Mouse (Mus musculus) embryonic fibroblast, embryonic 13.5 days (primary cell): ENCODE results near the gene Gtf2h2. TPM values are rescaled to one million over a fixed set of nuclear protein-coding genes. Genes with fewer than 3 reads are reported as not detected.
"Not testable (repeated sequence)": the region's sequence is repeated elsewhere in the genome, so short reads cannot be mapped to it uniquely, and the experiment has no call there.

Experiments
- H3K27ac ChIP-seq: 2 replicates; pipeline ENCODE4 v1.5.1; 2012; ENCODE audit warnings: low read length, control low read depth, inconsistent platforms; ENCODE audit not compliant: insufficient read depth
- H3K4me1 ChIP-seq: 2 replicates; pipeline ENCODE4 v1.6.1; 2011; ENCODE audit warnings: low read length; ENCODE audit not compliant: control insufficient read depth, insufficient read depth
- H3K4me3 ChIP-seq: 2 replicates; pipeline ENCODE4 v1.5.1; 2011; ENCODE audit warnings: mild to moderate bottlenecking, control low read depth, low read length; ENCODE audit not compliant: insufficient read depth
- CTCF ChIP-seq: IDR thresholded peaks from 2 replicates; pipeline ENCODE4 v1.5.1; 2011; ENCODE audit warnings: mild to moderate bottlenecking, control low read depth, low read length, moderate library complexity, borderline replicate concordance; ENCODE audit not compliant: insufficient read depth
- POLR2A ChIP-seq: IDR thresholded peaks from 2 replicates; pipeline ENCODE4 v1.6.1; 2011; ENCODE audit warnings: low read depth, mild to moderate bottlenecking, control low read depth, low read length, moderate library complexity
- polyA plus RNA-seq: library from polyadenylated mRNA; stranded (reverse); fragments of >200 nt; gene quantifications from 2 replicates; pipeline ENCODE4 v1.2.4, GENCODE M21; 2011; ENCODE audit warnings: low read depth; ENCODE audit not compliant: missing spikeins, insufficient read length

Gene Gtf2h2
- polyA plus RNA-seq, 1 experiment: 42.1 TPM

DNA sequence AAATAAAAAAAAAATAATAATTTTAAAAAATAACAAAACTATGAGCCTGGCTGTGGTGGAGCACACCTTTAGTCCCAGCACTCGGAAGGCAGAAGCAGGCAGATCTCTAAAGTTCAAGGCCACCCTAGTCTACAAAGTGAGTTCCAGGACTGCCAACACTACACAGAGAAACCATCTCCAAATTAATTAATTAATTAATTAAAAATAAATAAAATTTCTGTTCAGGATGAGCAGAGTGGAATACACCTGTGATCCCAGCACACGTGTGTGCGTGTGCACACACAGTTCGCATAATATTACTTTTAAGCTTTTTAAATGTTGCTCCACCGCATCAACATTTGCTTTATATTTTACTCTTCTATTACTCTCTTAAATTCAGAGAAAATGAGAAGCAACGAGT lies 756 bp downstream of the Gtf2h2 start:
- Histone ChIP-seq H3K4me3 (peak overlapping the region; percentile 92), H3K27ac (no peak overlapping the region)

DNA sequence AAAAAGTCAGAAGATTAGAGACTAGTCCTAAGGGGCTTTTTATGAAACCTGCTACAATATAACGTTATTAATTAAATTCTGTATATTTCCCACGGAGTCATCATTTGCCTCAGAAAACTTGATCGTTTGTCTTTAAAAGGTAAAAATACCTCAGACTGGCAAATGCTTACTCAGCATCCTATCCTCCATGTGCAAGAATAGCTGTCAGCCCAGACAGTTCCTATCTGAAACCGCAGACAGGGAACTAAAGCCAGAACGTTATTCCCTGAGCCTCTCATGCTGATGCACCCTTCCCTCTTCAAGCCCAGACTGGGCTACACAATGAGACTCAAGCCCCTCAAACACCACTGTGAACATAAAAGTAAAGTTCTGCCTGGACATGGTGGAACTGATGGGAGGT lies 2.0 kb downstream of the Gtf2h2 start:
- no peaks in the 10 kb centered on the region; the same call in 1 of the 2 replicates for H3K4me1 ChIP-seq

More for the DNA sequence above, 756 bp downstream of the Gtf2h2 start:
- TF ChIP-seq POLR2A (no peak), CTCF (no peak)
- no peaks in the 10 kb centered on the region; the same call in 1 of the 2 replicates for H3K4me1 ChIP-seq

GRCm38 (mm10) chr13:100483610-100484009 lies 8.8 kb downstream of the Gtf2h2 start:
- Histone ChIP-seq H3K4me3 (no peak overlapping the region), H3K4me1 (no peaks in the 10 kb centered on the region), H3K27ac (no peak overlapping the region)
- TF ChIP-seq POLR2A: no peak
- TF ChIP-seq CTCF: no peak

More for the DNA sequence above, 2.0 kb downstream of the Gtf2h2 start:
- Histone ChIP-seq H3K4me3 (no peak overlapping the region), H3K27ac (no peak overlapping the region)
- TF ChIP-seq POLR2A: no peak
- TF ChIP-seq CTCF: no peak

- Histone ChIP-seq H3K4me3 (no peak overlapping the region), H3K4me1 (peaks cover 5% of the 10 kb centered on the region; the same call in 1 of the 2 replicates), H3K27ac (no peak overlapping the region)
- TF ChIP-seq CTCF: no peak
- no peak for TF ChIP-seq POLR2A
Observed at GRCm38 (mm10) chr13:100463527-100464222, 28.7 kb downstream of the Gtf2h2 start.

DNA sequence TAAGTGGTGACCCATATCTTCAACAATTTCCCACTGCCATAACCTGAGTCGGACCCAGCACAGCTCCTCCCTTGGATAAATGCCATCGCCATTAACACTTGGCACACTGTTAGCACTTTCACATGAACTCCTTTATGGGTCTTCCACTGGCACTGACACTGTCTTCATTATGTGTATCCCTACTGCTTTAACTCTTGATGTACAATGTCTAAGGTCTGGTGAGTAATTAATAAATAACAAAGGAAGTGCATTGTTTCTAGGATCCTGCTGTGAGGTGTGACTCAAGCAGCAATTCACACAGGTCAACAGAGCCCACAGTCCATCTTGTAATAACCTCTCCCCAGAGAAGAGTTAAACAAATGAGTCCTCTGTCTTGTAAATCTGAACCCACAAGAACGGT lies 31.0 kb downstream of the Gtf2h2 start:
- Histone ChIP-seq H3K27ac (no peak overlapping the region), H3K4me3 (no peak overlapping the region), H3K4me1 (peaks cover 5% of the 10 kb centered on the region; the same call in 1 of the 2 replicates)
- TF ChIP-seq POLR2A: no peak

- H3K27ac ChIP-seq, H3K4me3 ChIP-seq: not testable (repeated sequence)
Observed at GRCm38 (mm10) chr13:100452415-100453127, 39.8 kb downstream of the Gtf2h2 start, which contains the start of gene Naip1. Naip1 (minus strand) TSS chr13:100452869.

GRCm38 (mm10) chr13:100449495-100449894 lies 42.9 kb downstream of the Gtf2h2 start:
- H3K4me3 ChIP-seq: no peak overlapping the region
- no peaks in the 10 kb centered on the region for H3K4me1 ChIP-seq
- TF ChIP-seq CTCF (no peak), POLR2A (no peak)
- no peak overlapping the region for H3K27ac ChIP-seq

More at GRCm38 (mm10) chr13:100452415-100453127, 39.8 kb downstream of the Gtf2h2 start, which contains the start of gene Naip1:
- not testable (repeated sequence) for H3K4me1 ChIP-seq

DNA sequence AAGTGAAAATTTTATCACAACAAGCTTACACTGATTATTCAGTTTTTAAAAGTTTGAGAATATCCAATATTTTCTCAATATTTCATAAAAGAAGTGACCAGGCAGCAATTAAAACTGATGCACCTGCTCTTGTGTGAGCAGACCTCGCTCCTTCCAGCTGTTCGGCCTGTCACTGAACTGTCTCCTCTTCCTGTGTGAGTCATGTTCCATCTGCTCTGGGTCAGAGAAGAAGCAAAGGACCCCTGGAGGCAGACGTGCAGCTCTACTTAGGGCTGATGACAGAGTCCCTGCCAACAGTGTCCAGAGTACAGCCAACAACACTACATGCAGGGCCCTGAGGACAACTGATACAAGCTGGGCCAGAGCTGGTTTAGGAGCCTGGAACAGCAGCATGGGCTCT lies 52.3 kb downstream of the Gtf2h2 start:
- TF ChIP-seq POLR2A (no peak), CTCF (no peak)
- H3K27ac ChIP-seq: no peak overlapping the region
- H3K4me1 ChIP-seq: no peaks in the 10 kb centered on the region; the same call in 1 of the 2 replicates
- H3K4me3 ChIP-seq: no peak overlapping the region

DNA sequence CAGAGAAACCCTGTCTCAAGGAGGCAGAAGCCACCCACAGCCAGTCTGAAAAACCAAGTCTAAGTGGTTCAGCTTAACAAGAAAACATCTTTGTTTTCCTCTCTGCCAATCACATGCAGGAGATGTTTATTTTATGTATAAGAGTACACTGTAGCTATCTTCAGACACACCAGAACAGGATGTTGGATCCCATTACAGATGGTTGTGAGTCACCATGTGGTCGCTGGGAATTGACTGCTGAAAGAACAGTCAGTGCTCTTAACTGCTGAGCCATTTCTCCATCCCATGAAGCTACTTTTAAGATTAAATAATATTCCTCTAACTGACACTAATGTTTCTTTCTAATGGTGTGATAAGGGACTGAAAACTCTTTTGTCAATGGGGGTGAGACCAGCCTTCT lies 53.7 kb downstream of the Gtf2h2 start:
- Histone ChIP-seq H3K4me1 (no peaks in the 10 kb centered on the region; the same call in 1 of the 2 replicates), H3K4me3 (no peak overlapping the region), H3K27ac (peak overlapping the region; percentile 18; the same call in 1 of the 2 replicates)
- TF ChIP-seq POLR2A (no peak), CTCF (no peak)

GRCm38 (mm10) chr13:100437322-100437825 lies 55.0 kb downstream of the Gtf2h2 start:
- H3K4me3 ChIP-seq: no peak overlapping the region
- TF ChIP-seq POLR2A (no peak), CTCF (no peak)
- H3K4me1 ChIP-seq: no peaks in the 10 kb centered on the region; the same call in 1 of the 2 replicates
- no peak overlapping the region for H3K27ac ChIP-seq

DNA sequence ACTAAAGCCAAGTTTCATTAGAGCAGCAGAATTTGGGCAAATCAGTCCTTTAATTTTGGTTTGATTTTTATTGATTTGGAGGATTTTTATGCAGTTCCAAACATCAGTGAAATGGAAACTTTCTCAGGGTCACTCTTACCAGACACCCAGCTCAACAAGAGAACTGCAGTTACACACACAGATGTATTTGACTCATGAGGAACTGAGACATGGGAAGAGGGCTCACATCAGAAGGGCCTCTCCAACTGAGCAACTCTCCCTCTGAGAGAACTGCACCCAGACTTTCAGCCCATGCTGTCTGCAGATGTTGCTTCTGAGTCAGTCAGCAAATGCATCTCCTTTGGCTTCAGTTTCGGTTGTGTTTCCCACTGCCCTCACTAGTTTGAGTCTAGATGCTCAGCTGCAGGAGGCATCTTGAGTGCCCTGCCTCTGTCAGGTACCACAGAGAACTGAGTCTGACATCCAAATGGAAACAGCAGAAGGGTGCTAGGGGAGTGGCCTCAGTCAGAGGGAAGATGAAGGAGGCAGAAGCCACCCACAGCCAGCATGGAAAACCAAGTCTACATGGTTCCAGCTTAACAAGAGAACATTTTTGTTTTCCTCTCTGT lies 55.7 kb downstream of the Gtf2h2 start:
- H3K4me3 ChIP-seq, H3K27ac ChIP-seq, H3K4me1 ChIP-seq: not testable (repeated sequence)

DNA sequence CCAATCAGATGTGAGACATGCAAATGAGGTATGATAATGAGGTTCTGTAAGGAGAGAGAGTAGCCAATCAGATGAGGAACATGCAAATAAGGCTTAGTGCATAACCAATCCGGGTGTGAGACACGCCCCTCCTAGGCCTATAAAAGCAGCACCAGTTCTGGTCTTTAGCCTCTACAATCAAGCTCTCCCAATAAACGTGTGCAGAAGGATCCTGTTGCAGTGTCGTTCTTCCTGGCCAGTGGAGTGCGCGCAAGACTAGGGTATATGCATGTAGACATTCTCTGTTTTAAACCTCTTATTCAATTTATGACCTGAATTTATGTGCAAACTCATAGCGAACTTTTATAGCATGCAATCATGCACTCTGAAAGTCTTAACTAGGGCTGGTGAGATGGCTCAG lies 72.4 kb downstream of the Gtf2h2 start:
- not testable (repeated sequence) for H3K27ac ChIP-seq, H3K4me1 ChIP-seq, H3K4me3 ChIP-seq
